Mouse (Mus musculus): Measurements from ENCODE around the gene Thap12.

DNA sequence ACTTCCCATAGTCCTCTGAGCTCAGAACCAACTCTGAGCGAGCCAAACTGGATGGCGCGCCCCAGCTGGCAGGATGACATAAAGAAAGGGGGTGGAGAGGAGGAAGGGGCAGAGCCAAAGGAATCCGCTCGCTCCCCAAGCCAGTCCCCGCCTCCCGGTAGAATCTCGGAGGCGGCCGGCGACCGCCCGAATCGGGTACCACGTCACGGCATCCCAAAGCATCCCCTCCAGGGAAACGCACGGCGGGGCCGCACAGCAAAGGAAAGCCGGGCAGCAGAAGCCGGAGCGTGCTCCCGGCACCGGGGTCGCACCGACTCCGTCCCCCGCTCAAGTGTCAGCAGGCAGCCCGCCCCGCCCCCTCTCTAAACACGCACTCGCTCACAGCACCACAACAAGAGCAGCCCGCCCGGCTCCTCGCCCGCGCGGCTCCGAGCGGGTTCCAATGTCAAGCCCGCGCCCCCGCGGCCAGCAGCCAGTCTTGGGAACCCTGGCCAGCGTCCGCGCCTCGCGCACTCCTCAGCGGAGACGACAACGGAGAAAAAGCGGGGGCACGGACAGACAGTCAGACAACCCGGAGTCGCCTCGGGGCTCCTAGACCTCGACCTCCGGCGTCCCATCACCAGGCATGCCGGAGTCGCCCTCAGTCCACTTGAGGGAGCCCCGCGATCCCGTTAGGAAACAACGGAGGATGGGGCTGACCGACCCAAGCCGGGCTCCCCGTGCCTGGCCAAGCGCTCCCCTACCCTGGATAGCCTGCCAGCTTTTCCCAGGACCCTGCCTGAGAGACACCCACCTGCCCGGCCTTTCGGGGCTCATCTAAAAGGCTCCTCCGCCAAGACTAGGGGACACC is 47.0 kb upstream of the Thap12 start:
- TF ChIP-seq CTCF (IDR thresholded peaks at IDR 0.05; ENCODE audit: control insufficient read depth, insufficient read depth, insufficient replicate concordance, low read depth, low read length) (no peak), POLR2A (IDR thresholded peaks at IDR 0.05; ENCODE audit: control insufficient read depth, low read depth, low read length) (peak; percentile 22)

Data from testis, adult 2 months (tissue).